Mouse (Mus musculus): ENCODE results near the gene Fars2. TPM values are rescaled to one million over a fixed set of nuclear protein-coding genes. Genes with fewer than 3 reads are reported as not detected.

Gene Fars2
- polyA plus RNA-seq, 1 experiment from 2014 or later, result 30.0 TPM

GRCm38 (mm10) chr13:36654251-36654650, 537.0 kb downstream of the Fars2 start:
- H3K27ac ChIP-seq, result no peak overlapping the region
- WGBS, result 82% methylated on average over 3 of the region's 3 CpGs
- no peak overlapping the region for H3K4me3 ChIP-seq (replicated peaks)
- H3K27me3 ChIP-seq, result no peaks in the 10 kb centered on the region
- H3K9me3 ChIP-seq, result no peaks in the 10 kb centered on the region
- H3K4me1 ChIP-seq, result no peaks in the 10 kb centered on the region
- H3K4me2 ChIP-seq, result no peak overlapping the region
- H3K9ac ChIP-seq, result no peak overlapping the region
- no peak for ATAC-seq (ENCODE audit: low FRiP score)
- no peaks in the 10 kb centered on the region for H3K36me3 ChIP-seq (replicated peaks)

GRCm38 (mm10) chr13:36679345-36679744, 562.1 kb downstream of the Fars2 start:
- 69% methylated on average over 1 of the region's 1 CpGs for WGBS
- no peaks in the 10 kb centered on the region for H3K4me1 ChIP-seq
- H3K27me3 ChIP-seq, result no peaks in the 10 kb centered on the region
- H3K27ac ChIP-seq, result no peak overlapping the region
- no peaks in the 10 kb centered on the region for H3K36me3 ChIP-seq (replicated peaks)
- ATAC-seq (ENCODE audit: low FRiP score), result no peak
- no peak overlapping the region for H3K4me2 ChIP-seq
- no peak overlapping the region for H3K9ac ChIP-seq
- no peaks in the 10 kb centered on the region for H3K9me3 ChIP-seq
- no peak overlapping the region for H3K4me3 ChIP-seq (replicated peaks)

DNA sequence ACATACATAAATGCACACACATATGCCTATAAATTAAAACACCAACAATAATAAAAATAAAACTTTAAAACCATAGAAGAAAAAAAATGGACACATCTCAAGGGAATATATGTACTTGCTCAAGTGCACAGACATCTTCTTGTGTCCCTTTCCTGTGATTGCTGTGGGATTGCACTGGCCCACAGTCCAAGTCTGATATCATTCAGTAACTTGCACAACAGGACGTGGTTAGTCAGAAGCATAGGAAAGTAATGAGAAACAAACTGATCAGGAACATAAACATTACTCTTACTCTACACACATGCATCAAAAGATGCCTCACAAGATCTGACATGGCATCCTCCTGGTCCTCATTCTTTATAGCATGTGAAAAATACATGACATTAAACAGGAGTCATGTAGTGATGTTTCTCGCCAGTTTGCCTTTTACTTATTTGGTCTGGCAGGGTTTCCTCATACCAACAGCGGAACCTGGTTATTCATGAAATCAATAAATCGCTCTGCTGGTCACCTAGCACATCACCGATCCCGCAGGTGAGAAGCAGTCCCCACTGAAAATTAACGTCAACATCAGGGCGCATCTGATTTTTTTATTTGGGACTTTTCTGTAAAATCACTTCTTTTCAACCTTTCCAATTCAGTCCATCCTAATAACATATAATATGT, 563.6 kb downstream of the Fars2 start:
- H3K4me3 ChIP-seq (replicated peaks), result no peak overlapping the region
- no peak overlapping the region for H3K9ac ChIP-seq
- no peaks in the 10 kb centered on the region for H3K4me1 ChIP-seq
- no peaks in the 10 kb centered on the region for H3K27me3 ChIP-seq
- no peak overlapping the region for H3K27ac ChIP-seq
- no peaks in the 10 kb centered on the region for H3K36me3 ChIP-seq (replicated peaks)
- no peak for ATAC-seq (ENCODE audit: low FRiP score)
- no peak overlapping the region for H3K4me2 ChIP-seq
- H3K9me3 ChIP-seq, result no peaks in the 10 kb centered on the region
- WGBS, result 92% methylated on average over 8 of the region's 8 CpGs

- ATAC-seq (ENCODE audit: low FRiP score), result no peak
- 0 out of 2 replicates have a peak, but pooled peaks cover 5% of the 10 kb centered on the region for H3K9me3 ChIP-seq
- H3K4me2 ChIP-seq, result no peak overlapping the region
- 84% methylated on average over 4 of the region's 4 CpGs for WGBS
- no peaks in the 10 kb centered on the region for H3K36me3 ChIP-seq (replicated peaks)
- H3K27me3 ChIP-seq, result no peaks in the 10 kb centered on the region
- no peak overlapping the region for H3K9ac ChIP-seq
- H3K4me3 ChIP-seq (replicated peaks), result no peak overlapping the region
- H3K27ac ChIP-seq, result no peak overlapping the region
- no peaks in the 10 kb centered on the region for H3K4me1 ChIP-seq
Measured at GRCm38 (mm10) chr13:36683581-36683980, 566.4 kb downstream of the Fars2 start.

DNA sequence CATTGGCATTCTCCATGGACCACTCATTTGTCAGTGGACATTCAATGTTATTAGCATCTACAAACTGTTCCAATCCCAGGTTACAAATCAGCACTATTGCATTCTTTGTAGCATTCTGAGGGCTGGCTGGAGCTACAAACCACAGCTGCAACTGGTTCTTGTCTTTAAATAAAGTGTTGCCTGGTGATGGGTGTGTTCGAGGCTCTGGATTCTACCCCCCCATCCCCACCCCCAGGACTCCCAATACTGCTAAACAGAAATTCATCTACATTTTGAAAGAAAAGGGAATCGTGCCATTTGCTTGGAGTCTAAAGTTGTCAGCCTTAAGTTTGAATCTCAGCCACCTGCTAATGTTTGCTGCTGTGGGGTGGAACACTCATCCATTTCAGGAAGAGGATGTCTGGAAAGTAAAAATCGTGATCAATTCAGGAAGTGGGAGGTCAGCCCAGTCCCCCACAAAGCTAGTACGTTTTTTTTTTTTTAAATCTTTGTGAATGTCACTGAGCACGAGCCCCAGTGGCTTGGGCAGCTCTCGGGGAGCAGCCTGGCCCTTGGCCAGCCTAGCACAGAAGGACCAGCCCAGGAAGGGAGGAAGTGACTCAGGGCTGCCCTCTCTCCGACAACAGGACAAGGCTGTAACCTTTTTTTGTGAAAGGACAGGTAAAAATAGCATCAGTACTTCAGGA, 578.4 kb downstream of the Fars2 start:
- 75% methylated on average over 7 of the region's 7 CpGs for whole genome bisulfite sequencing
- Histone ChIP-seq H3K36me3 (replicated peaks) (no peaks in the 10 kb centered on the region), H3K4me2 (no peak overlapping the region), H3K4me1 (no peaks in the 10 kb centered on the region), H3K27me3 (no peaks in the 10 kb centered on the region), H3K4me3 (replicated peaks) (no peak overlapping the region), H3K9me3 (no peaks in the 10 kb centered on the region), H3K27ac (no peak overlapping the region), H3K9ac (no peak overlapping the region)
- ATAC-seq (ENCODE audit: low FRiP score), result no peak

DNA sequence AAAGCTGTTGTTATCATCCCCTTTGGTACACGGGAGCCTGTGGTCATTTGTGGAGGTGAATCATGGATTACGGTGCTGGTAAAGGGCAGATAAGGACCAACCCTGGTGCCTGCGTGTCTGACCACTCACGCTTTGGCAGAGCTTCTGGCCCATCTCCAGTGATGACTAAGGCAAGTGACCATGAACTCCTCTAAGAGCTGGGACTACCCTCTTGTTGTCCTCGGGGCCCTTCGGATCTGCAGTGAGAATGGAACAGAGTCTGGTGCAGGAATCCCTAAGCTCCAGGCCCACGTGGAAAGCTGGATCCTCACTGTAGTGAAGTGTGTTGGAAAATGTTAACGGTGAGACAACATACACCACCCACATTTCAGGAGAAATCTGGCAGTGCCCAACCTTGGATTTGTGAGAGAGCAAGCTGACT, 579.1 kb downstream of the Fars2 start:
- Histone ChIP-seq H3K27ac (no peak overlapping the region), H3K9ac (no peak overlapping the region), H3K4me3 (replicated peaks) (no peak overlapping the region), H3K9me3 (no peaks in the 10 kb centered on the region), H3K4me2 (no peak overlapping the region), H3K27me3 (no peaks in the 10 kb centered on the region), H3K4me1 (no peaks in the 10 kb centered on the region), H3K36me3 (replicated peaks) (no peaks in the 10 kb centered on the region)
- ATAC-seq (ENCODE audit: low FRiP score), result no peak
- 91% methylated on average over 8 of the region's 8 CpGs for WGBS

GRCm38 (mm10) chr13:36707088-36707690, 590.0 kb downstream of the Fars2 start:
- Histone ChIP-seq H3K9me3 (no peaks in the 10 kb centered on the region), H3K27ac (no peak overlapping the region), H3K4me1 (no peaks in the 10 kb centered on the region; the same call in 1 of the 2 replicates), H3K36me3 (replicated peaks) (no peaks in the 10 kb centered on the region), H3K4me2 (no peak overlapping the region), H3K27me3 (no peaks in the 10 kb centered on the region), H3K9ac (no peak overlapping the region), H3K4me3 (replicated peaks) (no peak overlapping the region)
- WGBS, result 54% methylated on average over 3 of the region's 3 CpGs
- ATAC-seq (ENCODE audit: low FRiP score), result no peak

GRCm38 (mm10) chr13:36714101-36714500, 596.9 kb downstream of the Fars2 start:
- H3K4me2 ChIP-seq, result no peak overlapping the region
- no peak overlapping the region for H3K4me3 ChIP-seq (replicated peaks)
- no peak for ATAC-seq (ENCODE audit: low FRiP score)
- no peak overlapping the region for H3K27ac ChIP-seq
- no peaks in the 10 kb centered on the region for H3K4me1 ChIP-seq
- no peak overlapping the region for H3K9ac ChIP-seq
- no peaks in the 10 kb centered on the region for H3K36me3 ChIP-seq (replicated peaks)
- no peaks in the 10 kb centered on the region for H3K27me3 ChIP-seq
- 72% methylated on average over 2 of the region's 2 CpGs for WGBS
- no peaks in the 10 kb centered on the region for H3K9me3 ChIP-seq

GRCm38 (mm10) chr13:36716708-36717107, 599.5 kb downstream of the Fars2 start:
- Histone ChIP-seq H3K4me2 (no peak overlapping the region), H3K4me1 (no peaks in the 10 kb centered on the region), H3K36me3 (replicated peaks) (no peaks in the 10 kb centered on the region), H3K9me3 (no peaks in the 10 kb centered on the region), H3K27me3 (peaks cover 12% of the 10 kb centered on the region), H3K27ac (no peak overlapping the region), H3K9ac (no peak overlapping the region), H3K4me3 (replicated peaks) (no peak overlapping the region)
- WGBS, result 52% methylated on average over 2 of the region's 2 CpGs
- ATAC-seq (ENCODE audit: low FRiP score), result no peak

- 61% methylated on average over 3 of the region's 3 CpGs for WGBS
- Histone ChIP-seq H3K9me3 (no peaks in the 10 kb centered on the region), H3K4me1 (no peaks in the 10 kb centered on the region), H3K4me3 (replicated peaks) (no peak overlapping the region), H3K4me2 (no peak overlapping the region), H3K27me3 (peaks cover 18% of the 10 kb centered on the region), H3K27ac (no peak overlapping the region), H3K9ac (no peak overlapping the region), H3K36me3 (replicated peaks) (no peaks in the 10 kb centered on the region)
- ATAC-seq (ENCODE audit: low FRiP score), result no peak
Measured at GRCm38 (mm10) chr13:36717376-36717775, 600.2 kb downstream of the Fars2 start.

GRCm38 (mm10) chr13:36720297-36721017, 603.2 kb downstream of the Fars2 start:
- Histone ChIP-seq H3K9ac (no peak overlapping the region), H3K27ac (no peak overlapping the region), H3K36me3 (replicated peaks) (no peaks in the 10 kb centered on the region), H3K9me3 (no peaks in the 10 kb centered on the region), H3K4me3 (replicated peaks) (no peak overlapping the region), H3K4me2 (no peak overlapping the region), H3K4me1 (peaks cover 17% of the 10 kb centered on the region), H3K27me3 (peaks cover 47% of the 10 kb centered on the region)
- WGBS, result 87% methylated on average over 5 of the region's 5 CpGs
- ATAC-seq (ENCODE audit: low FRiP score), result no peak

DNA sequence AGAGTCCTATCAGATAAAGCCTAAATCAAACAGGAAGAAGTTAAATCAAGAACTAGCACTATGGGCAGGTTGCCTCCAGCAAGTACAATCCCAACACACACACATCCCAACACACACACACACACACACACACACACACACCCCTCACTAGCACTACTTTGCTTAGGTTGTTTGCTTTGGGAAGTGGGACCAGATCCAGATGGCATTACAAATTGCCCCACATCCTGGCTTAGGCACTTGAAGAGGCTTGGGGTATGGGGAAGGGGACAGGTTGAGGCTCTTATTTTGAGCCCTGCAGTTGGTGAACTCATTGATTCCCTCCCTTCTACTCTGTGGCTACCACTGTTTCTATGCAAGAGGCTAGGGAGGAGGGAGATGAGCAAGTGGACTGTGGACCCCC, 605.1 kb downstream of the Fars2 start:
- peaks cover 26% of the 10 kb centered on the region for H3K4me1 ChIP-seq
- H3K27me3 ChIP-seq, result peaks cover 57% of the 10 kb centered on the region
- H3K9ac ChIP-seq, result no peak overlapping the region
- no peak overlapping the region for H3K4me2 ChIP-seq
- H3K9me3 ChIP-seq, result no peaks in the 10 kb centered on the region
- ATAC-seq (ENCODE audit: low FRiP score), result no peak
- no peak overlapping the region for H3K27ac ChIP-seq
- no peak overlapping the region for H3K4me3 ChIP-seq (replicated peaks)
- H3K36me3 ChIP-seq (replicated peaks), result no peaks in the 10 kb centered on the region
